ENCODE assay signal across 8 mouse cellular contexts in genomic region chr16:20671886-20672285, GRCm38 (mm10). TPM values are rescaled to one million over a fixed set of nuclear protein-coding genes. Genes with fewer than 3 reads are reported as not detected.
A peak's percentile ranks its signal among the peaks of the same experiment; 100 is the strongest.
DNase-seq lines count a peak whose midpoint lies in the region; ATAC-seq and TF ChIP-seq lines count a peak whose summit lies in the region.

No protein-coding gene starts in this region.

- WGBS in forebrain, embryonic 15.5 days, result 21% methylated on average over 6 of the region's 6 CpGs
- WGBS in liver, postnatal 0 days (ENCODE audit: insufficient replicate concordance), result 16% methylated on average over 6 of the region's 6 CpGs

- peak; percentile 48 for DNase-seq in cerebellum, adult 9-11 months
- DNase-seq in cerebellum, adult 9-10 months, result no peak
- DNase-seq in liver, postnatal 0 days, result no peak
- no peak for DNase-seq in cerebellum, postnatal 25 days
- DNase-seq in frontal cortex, postnatal 36 days (ENCODE audit: low spot score in 2 of 2), result no peak
- DNase-seq in adrenal gland, adult 18-20 months (ENCODE audit: low spot score in 2 of 2), result no peak

- H3K4me3 ChIP-seq in forebrain, embryonic 15.5 days, result peak overlapping the region; percentile 87
- H3K4me3 ChIP-seq in liver, postnatal 0 days (ENCODE audit: low read depth, low read length), result peak overlapping the region; percentile 92

- H3K9ac ChIP-seq in forebrain, embryonic 15.5 days (replicated peaks), result peak overlapping the region; percentile 80; the same call in 1 of the 2 replicates
- H3K9ac ChIP-seq in liver, postnatal 0 days (replicated peaks), result no peak overlapping the region

- no peak overlapping the region for H3K27ac ChIP-seq in forebrain, embryonic 15.5 days (replicated peaks)
- H3K27ac ChIP-seq in liver, postnatal 0 days (ENCODE audit: low read depth), result peak overlapping the region; percentile 58

- peak; percentile 15 for ATAC-seq in CD4-positive, CD25-positive, alpha-beta regulatory T cell, adult 4 months
- no peak for ATAC-seq in forebrain, embryonic 15.5 days (replicated peaks)
- no peak for ATAC-seq in liver, postnatal 0 days

- no peak for TF ChIP-seq EP300 in liver, postnatal 0 days (IDR thresholded peaks at IDR 0.05; ENCODE audit: low read depth)

- no peak for TF ChIP-seq CTCF in liver, postnatal 0 days (IDR thresholded peaks at IDR 0.05; ENCODE audit: low read depth)

- H3K27me3 ChIP-seq in forebrain, embryonic 15.5 days, result no peaks in the 10 kb centered on the region
- no peaks in the 10 kb centered on the region for H3K27me3 ChIP-seq in liver, postnatal 0 days (ENCODE audit: insufficient read depth, low read length)

- peaks cover 16% of the 10 kb centered on the region for H3K36me3 ChIP-seq in forebrain, embryonic 15.5 days
- H3K36me3 ChIP-seq in liver, postnatal 0 days (replicated peaks; ENCODE audit: insufficient read depth, low read length), result peaks cover 23% of the 10 kb centered on the region

- H3K4me2 ChIP-seq in forebrain, embryonic 15.5 days (replicated peaks), result peak overlapping the region; percentile 59
- H3K4me2 ChIP-seq in liver, postnatal 0 days (ENCODE audit: low read depth, low read length), result peak overlapping the region; percentile 87

- H3K4me1 ChIP-seq in forebrain, embryonic 15.5 days, result peaks cover 29% of the 10 kb centered on the region
- peaks cover 25% of the 10 kb centered on the region for H3K4me1 ChIP-seq in liver, postnatal 0 days (ENCODE audit: insufficient read depth)

- no peaks in the 10 kb centered on the region for H3K9me3 ChIP-seq in forebrain, embryonic 15.5 days
- H3K9me3 ChIP-seq in liver, postnatal 0 days (ENCODE audit: low read length), result no peaks in the 10 kb centered on the region

RNA-seq across cellular contexts. Expression of gene Eif4g1, which starts 3.8 kb away (rescaled TPM):
- 10 to 100 TPM; 56.0 to 66.6 TPM for polyA plus RNA-seq in CD4-positive, CD25-positive, alpha-beta regulatory T cell, adult 4 months (2017; shearing (Covaris generic))
- polyA plus RNA-seq in forebrain, embryonic 15.5 days (2015; fragmentation: Nextera tagmentation; extraction: Ambion mirVana), result 137 and 140 TPM in 2 replicates
- 65.6 and 70.9 TPM in 2 replicates for polyA plus RNA-seq in liver, postnatal 0 days (2015; fragmentation: Nextera tagmentation; extraction: Ambion mirVana)
- total RNA-seq in adrenal gland, adult 18-20 months (2021), result 100 to 1,000 TPM; 358 to 386 TPM

RNA-seq across cellular contexts. Expression of gene Psmd2, which starts 20.4 kb away (rescaled TPM):
- polyA plus RNA-seq in CD4-positive, CD25-positive, alpha-beta regulatory T cell, adult 4 months (2017; shearing (Covaris generic)), result 100 to 1,000 TPM; 179 to 222 TPM
- polyA plus RNA-seq in forebrain, embryonic 15.5 days (2015; fragmentation: Nextera tagmentation; extraction: Ambion mirVana), result 379 and 388 TPM in 2 replicates
- polyA plus RNA-seq in liver, postnatal 0 days (2015; fragmentation: Nextera tagmentation; extraction: Ambion mirVana), result 97.0 and 110 TPM in 2 replicates
- total RNA-seq in adrenal gland, adult 18-20 months (2021), result 100 to 1,000 TPM; 265 to 268 TPM

RNA-seq across cellular contexts. Expression of gene Fam131a, which starts 21.2 kb away (rescaled TPM):
- under 1 TPM; 0.34 to 0.59 TPM for polyA plus RNA-seq in CD4-positive, CD25-positive, alpha-beta regulatory T cell, adult 4 months (2017; shearing (Covaris generic))
- polyA plus RNA-seq in forebrain, embryonic 15.5 days (2015; fragmentation: Nextera tagmentation; extraction: Ambion mirVana), result 51.8 and 54.4 TPM in 2 replicates
- 0.88 and 1.4 TPM in 2 replicates for polyA plus RNA-seq in liver, postnatal 0 days (2015; fragmentation: Nextera tagmentation; extraction: Ambion mirVana)
- total RNA-seq in adrenal gland, adult 18-20 months (2021), result 10 to 100 TPM; 11.7 to 16.1 TPM

RNA-seq across cellular contexts. Expression of gene Ece2, which starts 42.3 kb away (rescaled TPM):
- polyA plus RNA-seq in CD4-positive, CD25-positive, alpha-beta regulatory T cell, adult 4 months (2017; shearing (Covaris generic)), result not detected
- polyA plus RNA-seq in forebrain, embryonic 15.5 days (2015; fragmentation: Nextera tagmentation; extraction: Ambion mirVana), result 11.9 and 12.7 TPM in 2 replicates
- 0.14 TPM in 1 of 2 replicates, not detected in the other for polyA plus RNA-seq in liver, postnatal 0 days (2015; fragmentation: Nextera tagmentation; extraction: Ambion mirVana)
- total RNA-seq in adrenal gland, adult 18-20 months (2021), result 10 to 100 TPM in 1 of 2 experiments, 1 to 10 TPM in 1; 9.4 to 17.1 TPM

RNA-seq across cellular contexts. Expression of gene Polr2h, which starts 45.6 kb away (rescaled TPM):
- polyA plus RNA-seq in CD4-positive, CD25-positive, alpha-beta regulatory T cell, adult 4 months (2017; shearing (Covaris generic)), result 10 to 100 TPM; 59.3 to 62.4 TPM
- polyA plus RNA-seq in forebrain, embryonic 15.5 days (2015; fragmentation: Nextera tagmentation; extraction: Ambion mirVana), result 86.4 and 96.1 TPM in 2 replicates
- 25.1 and 27.5 TPM in 2 replicates for polyA plus RNA-seq in liver, postnatal 0 days (2015; fragmentation: Nextera tagmentation; extraction: Ambion mirVana)
- 10 to 100 TPM; 28.0 to 37.1 TPM for total RNA-seq in adrenal gland, adult 18-20 months (2021)

Comparison
In these comparisons a context has a peak if more than half of its experiments do, and no peak if none do; other contexts are left out.
1. RNA of gene Fam131a, which starts 21.2 kb away (polyA plus RNA-seq): 51.8 to 54.4 TPM in forebrain, embryonic 15.5 days; 0.88 to 1.4 TPM in liver, postnatal 0 days and 0.34 to 0.59 TPM in CD4-positive, CD25-positive, alpha-beta regulatory T cell, adult 4 months; every median in the first group is over 10 times any median in the second.